Mouse (Mus musculus) midbrain, embryonic 16.5 days (tissue): Measurements from ENCODE around the gene Ugt2b36. TPM values are rescaled to one million over a fixed set of nuclear protein-coding genes. Genes with fewer than 3 reads are reported as not detected.
"Not testable (repeated sequence)": the region's sequence is repeated elsewhere in the genome, so short reads cannot be mapped to it uniquely, and the experiment has no call there.

ENCODE experiments used
- ATAC-seq: fragments of 200-750 bp; cut with Nextera tagmentation; 2 replicates; pipeline ENCODE4 v1.8.0; 2017; ENCODE audit warnings: moderate TSS enrichment
- H3K27ac ChIP-seq: fragments of 300-500 bp; sonication (generic); 2 replicates; pipeline ENCODE4 v1.5.1; 2014; ENCODE audit warnings: mild to moderate bottlenecking, low read length, mixed read lengths
- H3K27me3 ChIP-seq: fragments of 300-500 bp; sonication (generic); 2 replicates; pipeline ENCODE4 v1.6.1; 2014; ENCODE audit warnings: low read depth, low read length, mixed read lengths; ENCODE audit not compliant: control insufficient read depth, insufficient read depth
- H3K36me3 ChIP-seq: fragments of 300-500 bp; sonication (generic); 2 replicates; pipeline ENCODE4 v1.6.1; 2014; ENCODE audit warnings: mild to moderate bottlenecking, low read length, moderate library complexity, mixed read lengths; ENCODE audit not compliant: control insufficient read depth, insufficient read depth
- H3K4me1 ChIP-seq: fragments of 300-500 bp; sonication (generic); 2 replicates; pipeline ENCODE4 v1.6.1; 2014; ENCODE audit warnings: mild to moderate bottlenecking, low read length, mixed read lengths; ENCODE audit not compliant: control insufficient read depth, insufficient read depth
- H3K4me2 ChIP-seq: fragments of 300-500 bp; sonication (generic); 2 replicates; pipeline ENCODE4 v1.6.1; 2014; ENCODE audit warnings: mild to moderate bottlenecking, low read length, mixed read lengths
- H3K4me3 ChIP-seq: fragments of 300-500 bp; sonication (generic); 2 replicates; pipeline ENCODE4 v1.5.1; 2014; ENCODE audit warnings: low read depth, mild to moderate bottlenecking, low read length, moderate library complexity, mixed read lengths
- H3K9ac ChIP-seq: fragments of 300-500 bp; sonication (generic); 2 replicates; pipeline ENCODE4 v1.6.1; 2014; ENCODE audit warnings: low read depth, low read length, mixed read lengths
- H3K9me3 ChIP-seq: fragments of 300-500 bp; sonication (generic); replicated peaks from 2 replicates; pipeline ENCODE4 v1.6.1; 2014; ENCODE audit warnings: mild to moderate bottlenecking, low read length, mixed read lengths; ENCODE audit not compliant: control insufficient read depth, poor library complexity, severe bottlenecking
- WGBS: fragments of 180-500 bp; shearing (Covaris S2); extraction: QIAGEN DNeasy Blood & Tissue Kit; methylation state at CpG from one replicate; pipeline ENCODE4 v1.1.7; 2014; 5-methylcytosine and 5-hydroxymethylcytosine counted together
- polyA plus RNA-seq: library from polyadenylated mRNA; unstranded; fragments of >200 nt; fragmentation: Nextera tagmentation; extraction: Ambion mirVana; gene quantifications from 2 replicates; pipeline ENCODE4 v1.2.1, GENCODE M21; 2015

Gene Ugt2b36
- polyA plus RNA-seq = not detected in 2 replicates

GRCm38 (mm10) chr5:87092346-87093027, at the start of gene Ugt2b36:
Gene Ugt2b36 (minus strand): TSS chr5:87092555.
- WGBS = 83% methylated on average over 1 of the region's 1 CpGs
- Histone ChIP-seq H3K9me3 (no peaks in the 10 kb centered on the region), H3K36me3 (no peaks in the 10 kb centered on the region), H3K4me3 (no peak within 1 kb of the TSS), H3K27ac (no peak within 1 kb of the TSS), H3K4me2 (no peak within 1 kb of the TSS), H3K27me3 (no peaks in the 10 kb centered on the region), H3K9ac (no peak within 1 kb of the TSS), H3K4me1 (no peaks in the 10 kb centered on the region)
- no peak for ATAC-seq

- not testable (repeated sequence) for H3K9me3 ChIP-seq, H3K4me1 ChIP-seq, H3K27me3 ChIP-seq, H3K4me3 ChIP-seq, H3K27ac ChIP-seq, H3K9ac ChIP-seq, H3K36me3 ChIP-seq, ATAC-seq, H3K4me2 ChIP-seq
- 97% methylated on average over 1 of the region's 2 CpGs for WGBS
Observed at GRCm38 (mm10) chr5:87140196-87140595, 47.8 kb upstream of the Ugt2b36 start, which contains the start of gene Ugt2b5. Gene Ugt2b5 (minus strand): TSS chr5:87140318.

- not testable (repeated sequence) for H3K4me1 ChIP-seq, ATAC-seq, H3K4me3 ChIP-seq, H3K9ac ChIP-seq, H3K27me3 ChIP-seq, H3K9me3 ChIP-seq, H3K27ac ChIP-seq, H3K4me2 ChIP-seq, H3K36me3 ChIP-seq
- 94% methylated on average over 1 of the region's 1 CpGs for WGBS
Observed at GRCm38 (mm10) chr5:87103697-87104096, 11.3 kb upstream of the Ugt2b36 start.

- no peak overlapping the region for H3K27ac ChIP-seq
- no peak overlapping the region for H3K9ac ChIP-seq
- no peak overlapping the region for H3K4me3 ChIP-seq
- H3K4me2 ChIP-seq = no peak overlapping the region
- H3K27me3 ChIP-seq = no peaks in the 10 kb centered on the region
- H3K9me3 ChIP-seq = no peaks in the 10 kb centered on the region
- no peaks in the 10 kb centered on the region for H3K36me3 ChIP-seq
- no peak for ATAC-seq
- no peaks in the 10 kb centered on the region for H3K4me1 ChIP-seq
Observed at GRCm38 (mm10) chr5:87091111-87091510, 1.2 kb downstream of the Ugt2b36 start.

GRCm38 (mm10) chr5:87089264-87089663, 3.1 kb downstream of the Ugt2b36 start:
- Histone ChIP-seq H3K4me3 (no peak overlapping the region), H3K27me3 (no peaks in the 10 kb centered on the region), H3K27ac (no peak overlapping the region), H3K9me3 (no peaks in the 10 kb centered on the region), H3K9ac (no peak overlapping the region), H3K4me1 (no peaks in the 10 kb centered on the region), H3K4me2 (no peak overlapping the region), H3K36me3 (no peaks in the 10 kb centered on the region)
- ATAC-seq = no peak

GRCm38 (mm10) chr5:87086269-87086668, 6.1 kb downstream of the Ugt2b36 start:
- ATAC-seq = no peak
- WGBS = 76% methylated on average over 3 of the region's 3 CpGs
- Histone ChIP-seq H3K9ac (no peak overlapping the region), H3K4me1 (no peaks in the 10 kb centered on the region), H3K36me3 (no peaks in the 10 kb centered on the region), H3K27ac (no peak overlapping the region), H3K4me2 (no peak overlapping the region), H3K27me3 (no peaks in the 10 kb centered on the region), H3K9me3 (no peaks in the 10 kb centered on the region), H3K4me3 (no peak overlapping the region)

GRCm38 (mm10) chr5:87030624-87031023, 61.7 kb downstream of the Ugt2b36 start:
- WGBS = 95% methylated on average over 1 of the region's 1 CpGs
- H3K9ac ChIP-seq = no peak overlapping the region
- no peak overlapping the region for H3K4me2 ChIP-seq
- no peak for ATAC-seq
- no peaks in the 10 kb centered on the region for H3K27me3 ChIP-seq
- no peak overlapping the region for H3K27ac ChIP-seq
- no peaks in the 10 kb centered on the region for H3K36me3 ChIP-seq
- no peaks in the 10 kb centered on the region for H3K9me3 ChIP-seq
- H3K4me3 ChIP-seq = no peak overlapping the region
- H3K4me1 ChIP-seq = no peaks in the 10 kb centered on the region

- no peak for ATAC-seq
- 82% methylated on average over 3 of the region's 3 CpGs for WGBS
Observed at GRCm38 (mm10) chr5:87027359-87027758, 65.0 kb downstream of the Ugt2b36 start.

More at GRCm38 (mm10) chr5:87027359-87027758, 65.0 kb downstream of the Ugt2b36 start:
- H3K4me1 ChIP-seq = no peaks in the 10 kb centered on the region
- no peaks in the 10 kb centered on the region for H3K27me3 ChIP-seq
- H3K4me2 ChIP-seq = no peak overlapping the region
- no peak overlapping the region for H3K27ac ChIP-seq
- no peak overlapping the region for H3K4me3 ChIP-seq
- H3K9me3 ChIP-seq = no peaks in the 10 kb centered on the region
- no peaks in the 10 kb centered on the region for H3K36me3 ChIP-seq
- H3K9ac ChIP-seq = no peak overlapping the region
